Mouse (Mus musculus) kidney, postnatal 25 days (tissue): Measurements from ENCODE around the gene B4galnt4.

ENCODE experiments used
- DNase-seq, 2 experiments: peaks; one replicate each; pipeline ENCODE4 v3.0.0; 2021; ENCODE audit warnings: mixed read lengths in 2 of 2

The B4galnt4 gene

DNA sequence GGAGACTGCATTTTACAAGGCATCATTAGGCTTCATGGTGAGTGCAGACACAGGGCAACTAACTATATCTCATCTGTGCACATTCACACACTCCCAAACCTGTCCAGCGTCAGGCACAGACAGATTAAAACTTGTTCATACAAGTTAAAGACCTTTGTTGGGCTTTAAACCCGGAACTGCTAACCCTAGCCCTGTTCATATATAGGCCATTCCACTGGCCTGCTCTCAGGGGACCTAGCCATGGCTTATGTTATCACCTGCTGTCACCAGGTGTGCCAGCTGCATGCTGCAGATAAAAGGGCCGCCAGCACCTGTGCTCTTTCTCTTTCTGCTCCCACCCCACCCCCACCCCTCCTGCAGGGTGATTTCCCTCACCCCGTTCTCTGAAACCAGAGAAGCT lies 18.4 kb upstream of the B4galnt4 start:
- DNase-seq, result no peak

DNA sequence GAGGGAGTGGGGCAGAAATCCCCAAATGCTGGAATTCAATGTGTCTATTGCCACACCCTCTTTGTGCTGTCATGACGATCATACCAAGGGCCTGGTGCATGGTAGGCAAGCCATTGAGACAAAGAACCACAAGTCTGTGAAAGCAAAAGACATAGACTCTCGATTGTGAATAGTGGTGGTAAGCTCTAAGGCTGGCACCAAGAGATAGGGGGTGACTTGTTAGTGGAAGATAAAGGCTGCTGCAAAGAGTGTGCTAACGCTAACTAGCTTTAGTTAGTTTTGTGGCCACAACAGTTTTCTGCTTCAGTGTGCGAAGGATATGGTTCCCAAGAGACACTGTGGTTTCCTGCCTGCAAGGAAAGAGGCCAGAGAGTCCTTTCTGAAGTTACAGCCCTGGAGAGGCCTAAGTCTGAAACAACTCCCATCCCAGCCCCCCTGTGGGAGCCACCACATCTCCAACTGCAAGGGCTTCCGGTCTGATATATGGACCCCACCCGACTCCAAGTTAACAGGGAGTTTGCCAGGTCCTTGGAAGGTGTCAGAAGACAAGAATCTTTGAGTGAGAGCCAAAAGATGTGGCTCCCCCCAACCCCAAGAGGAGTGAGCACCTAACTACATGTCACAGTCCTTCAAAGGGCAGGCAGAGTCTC lies 13.8 kb upstream of the B4galnt4 start:
- DNase-seq, result peak; percentile 36 to 60

DNA sequence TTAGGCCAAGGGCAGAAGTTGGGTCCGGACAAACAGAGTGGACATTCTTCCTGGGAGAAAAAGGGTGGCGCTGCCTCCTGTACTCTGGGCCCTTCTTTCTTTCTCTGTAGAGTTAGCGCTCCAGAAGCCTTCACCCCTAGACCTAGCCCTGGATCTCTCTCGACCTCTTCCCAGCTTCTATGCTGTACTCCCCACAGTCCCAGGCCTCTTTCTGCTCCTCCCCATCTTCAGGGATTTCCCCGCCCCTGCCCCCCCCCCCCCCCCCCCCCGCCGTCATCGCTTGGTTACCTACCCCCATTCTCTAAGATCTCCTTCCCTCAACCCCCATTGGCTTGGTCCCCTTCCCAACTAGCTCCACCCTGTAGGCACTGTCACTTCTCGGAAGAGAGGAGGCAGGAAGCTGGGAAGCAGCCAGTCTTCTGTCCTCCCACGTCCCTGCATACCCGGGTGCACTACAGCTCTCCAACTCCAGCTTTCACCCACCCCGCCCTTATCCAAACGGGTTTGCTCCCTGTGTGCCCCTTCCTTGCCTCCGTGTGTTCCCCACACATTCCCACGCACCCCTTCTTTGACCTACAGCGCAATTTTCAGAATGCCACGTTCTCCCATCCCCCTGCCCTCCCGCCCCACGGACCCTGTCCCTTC lies 13.2 kb upstream of the B4galnt4 start:
- DNase-seq, result peak; percentile 80 to 91

DNA sequence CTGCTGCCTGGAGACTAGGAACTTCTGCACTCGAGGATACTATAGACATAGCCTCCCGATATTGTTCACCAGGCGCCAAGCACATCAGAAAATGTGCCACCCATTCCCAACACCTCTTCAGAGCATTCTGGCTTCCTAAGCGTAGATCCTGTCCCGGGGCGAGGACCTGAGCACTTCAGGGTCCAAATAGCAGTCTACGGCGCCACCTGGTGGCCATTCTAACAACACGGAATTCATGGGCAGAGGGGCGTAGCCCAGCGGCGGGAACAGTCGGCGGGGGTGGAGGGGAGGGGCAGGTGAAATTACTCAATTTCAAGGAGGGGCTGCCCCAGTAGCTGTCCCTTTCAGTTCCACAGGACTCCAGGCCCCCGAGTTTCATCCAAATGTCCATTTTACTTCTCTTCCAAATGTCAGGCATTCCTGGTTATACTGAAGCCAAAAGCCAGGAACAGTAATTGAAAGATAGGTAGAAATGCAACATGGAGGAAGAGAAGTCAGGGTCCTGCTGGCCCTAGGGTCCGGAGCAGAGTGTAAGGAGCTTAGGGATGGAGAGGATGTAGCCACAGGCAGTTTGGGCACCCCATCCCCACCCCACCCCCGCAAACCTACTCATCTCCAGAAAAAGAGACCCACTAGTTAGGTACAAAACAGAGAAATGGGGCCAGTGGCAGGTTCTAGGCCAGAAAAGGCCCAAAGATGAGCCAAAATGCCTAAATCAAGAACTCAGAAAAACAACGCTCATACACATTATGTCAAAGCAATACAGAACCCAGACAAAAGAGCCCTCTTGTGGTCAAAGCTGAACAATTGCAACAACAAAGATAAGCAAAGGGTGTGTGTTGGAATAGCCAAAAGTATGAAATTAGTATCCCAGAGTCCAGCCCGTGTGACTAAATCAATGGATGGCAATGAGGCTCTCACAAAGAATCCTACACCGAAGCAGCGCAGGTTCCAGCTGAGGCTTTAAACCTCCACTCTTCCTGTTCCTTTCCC lies 12.4 kb upstream of the B4galnt4 start:
- peak; percentile 93 to 96 for DNase-seq

DNA sequence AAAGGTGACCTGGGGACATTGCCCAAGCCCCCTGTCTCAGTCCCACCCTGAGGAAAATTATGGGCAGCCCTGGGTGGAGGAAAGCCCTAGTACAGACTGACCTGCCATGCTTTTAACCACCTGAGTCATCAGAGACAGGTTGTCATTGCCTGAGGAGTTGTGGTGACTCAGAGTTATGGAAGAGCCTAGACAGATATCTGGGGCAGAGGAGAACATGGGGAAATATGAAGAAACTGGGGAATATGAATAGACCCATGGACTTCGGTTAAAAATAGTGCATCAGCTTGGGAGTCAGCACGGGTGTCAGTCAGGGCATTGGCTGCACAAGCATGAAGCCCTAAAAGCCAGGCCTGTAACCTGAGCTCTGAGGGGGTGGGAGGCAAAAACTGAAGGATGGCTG lies 11.6 kb upstream of the B4galnt4 start:
- no peak for DNase-seq

DNA sequence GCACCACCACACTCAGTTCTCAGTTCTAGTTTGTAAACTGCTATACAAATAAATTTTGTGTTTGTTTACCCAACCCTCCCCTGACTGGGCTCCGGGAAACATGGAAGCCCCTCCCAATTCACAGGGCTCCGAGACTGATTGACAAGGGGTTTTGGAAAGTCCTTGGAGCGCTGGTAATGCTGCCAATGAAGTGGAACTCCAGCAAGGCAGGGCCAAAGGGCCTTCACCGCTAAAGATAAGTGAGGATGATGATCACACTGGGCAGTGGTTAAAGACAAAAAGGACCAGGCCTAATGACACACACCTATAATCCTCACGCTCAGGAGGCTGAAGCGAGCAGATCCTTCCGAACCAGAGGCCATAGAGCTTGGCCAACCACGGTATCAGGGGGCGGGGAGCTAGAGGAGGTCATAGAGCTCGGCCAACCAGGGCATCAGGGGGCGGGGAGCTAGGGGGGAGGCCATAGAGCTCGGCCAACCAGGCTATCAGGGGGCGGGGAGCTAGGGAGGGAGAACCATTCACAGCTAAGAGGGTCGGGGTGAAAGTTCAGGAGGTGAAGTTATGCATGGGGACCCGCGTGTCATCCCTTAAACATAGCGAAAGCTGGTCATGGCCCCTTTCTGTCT lies 9.7 kb upstream of the B4galnt4 start:
- DNase-seq, result no peak

DNA sequence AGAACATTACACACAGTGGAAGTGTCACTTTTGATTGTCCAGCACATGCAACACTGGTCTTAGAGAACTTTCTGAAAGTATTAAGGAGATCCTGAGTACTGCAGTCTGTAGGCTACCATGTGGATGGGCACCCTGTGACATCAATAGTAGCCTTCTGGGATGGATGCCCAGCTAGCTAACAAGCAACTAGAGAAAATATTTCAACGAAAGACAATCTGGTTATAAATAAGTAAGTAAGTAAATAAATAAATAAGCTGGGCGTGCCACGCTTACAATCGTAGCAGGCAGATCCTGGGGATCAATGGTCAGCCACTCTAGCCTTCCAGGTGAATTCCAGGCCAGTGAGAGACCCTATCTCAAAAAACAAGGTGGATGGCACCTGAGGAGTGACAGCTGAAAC lies 8.9 kb upstream of the B4galnt4 start:
- DNase-seq, result no peak

DNA sequence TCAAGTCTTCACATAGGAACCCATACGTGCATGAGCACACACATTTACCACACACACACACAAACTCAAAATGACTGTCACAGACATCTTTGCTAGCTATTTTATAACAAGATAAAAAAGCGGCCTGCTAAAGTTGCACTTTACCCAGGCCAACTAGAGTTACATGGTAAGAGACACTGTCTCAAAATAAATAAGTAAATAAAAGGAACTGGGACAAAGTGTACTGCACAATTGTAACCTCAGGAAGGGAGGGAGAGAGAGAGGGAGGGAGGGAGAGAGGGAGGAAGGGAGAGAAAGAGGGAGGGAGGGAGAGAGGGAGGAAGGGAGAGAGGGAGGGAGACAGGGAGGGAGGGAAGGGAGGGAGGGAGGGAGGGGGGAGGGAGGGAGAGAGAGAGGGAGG lies 8.5 kb upstream of the B4galnt4 start:
- no peak for DNase-seq

DNA sequence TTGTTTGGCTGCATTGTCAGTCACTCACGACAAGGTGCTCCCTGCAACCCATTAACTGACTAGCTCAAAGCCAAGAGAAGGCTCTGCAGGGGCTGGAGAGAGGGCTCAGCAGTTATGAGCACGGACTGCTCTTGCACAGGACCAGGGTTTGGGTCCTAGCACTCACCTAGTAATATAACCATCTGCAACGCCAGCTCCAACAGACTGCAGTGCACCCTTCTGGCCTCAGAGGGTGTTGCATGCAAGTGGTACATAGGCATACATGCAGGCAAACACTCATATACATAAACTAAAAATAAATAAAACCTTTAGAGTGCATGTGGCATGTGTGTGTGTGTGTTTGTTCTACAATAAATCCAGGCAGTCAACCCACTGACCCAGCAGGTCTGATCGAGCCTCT lies 5.1 kb upstream of the B4galnt4 start:
- no peak for DNase-seq

DNA sequence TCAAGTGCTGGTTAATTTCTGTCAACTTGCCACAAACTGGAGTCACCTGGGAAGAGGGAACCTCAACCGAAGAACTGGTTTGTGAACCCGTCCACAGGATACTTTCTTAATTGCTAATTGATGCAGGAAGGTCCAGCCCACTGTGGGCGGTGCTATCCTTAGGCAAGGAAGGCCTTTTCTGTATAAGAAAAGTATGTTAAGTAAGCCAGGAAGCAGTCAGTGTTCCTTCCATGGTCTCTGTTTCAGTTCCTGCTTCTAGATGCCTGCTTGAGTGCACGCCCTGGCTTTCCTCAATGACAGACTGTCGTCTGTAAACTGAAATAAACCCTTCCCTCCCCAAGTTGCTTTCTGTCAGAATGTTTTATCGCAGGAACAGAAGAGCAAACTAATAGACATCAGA lies 3.9 kb upstream of the B4galnt4 start:
- DNase-seq, result no peak

DNA sequence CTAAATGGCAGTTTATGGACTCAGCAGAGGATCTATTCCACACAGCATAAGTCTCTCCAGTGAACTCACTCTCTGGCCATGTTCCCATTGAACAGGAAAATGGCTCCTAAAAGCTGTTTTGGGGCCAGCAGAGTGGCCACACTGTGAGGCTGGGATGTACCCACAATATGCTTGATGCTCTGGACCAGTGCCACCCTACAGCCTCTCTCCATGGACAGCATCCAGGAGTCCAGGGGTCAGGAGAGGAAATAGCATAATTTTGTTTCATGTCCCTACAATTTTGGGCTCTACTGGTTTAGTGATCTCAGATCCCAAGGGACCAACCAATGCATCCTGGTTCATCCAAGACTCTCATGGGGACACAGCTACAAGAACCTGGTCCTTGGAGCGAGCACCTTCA lies 3.4 kb upstream of the B4galnt4 start:
- DNase-seq, result peak in 1 of 2 experiments; percentile 41

DNA sequence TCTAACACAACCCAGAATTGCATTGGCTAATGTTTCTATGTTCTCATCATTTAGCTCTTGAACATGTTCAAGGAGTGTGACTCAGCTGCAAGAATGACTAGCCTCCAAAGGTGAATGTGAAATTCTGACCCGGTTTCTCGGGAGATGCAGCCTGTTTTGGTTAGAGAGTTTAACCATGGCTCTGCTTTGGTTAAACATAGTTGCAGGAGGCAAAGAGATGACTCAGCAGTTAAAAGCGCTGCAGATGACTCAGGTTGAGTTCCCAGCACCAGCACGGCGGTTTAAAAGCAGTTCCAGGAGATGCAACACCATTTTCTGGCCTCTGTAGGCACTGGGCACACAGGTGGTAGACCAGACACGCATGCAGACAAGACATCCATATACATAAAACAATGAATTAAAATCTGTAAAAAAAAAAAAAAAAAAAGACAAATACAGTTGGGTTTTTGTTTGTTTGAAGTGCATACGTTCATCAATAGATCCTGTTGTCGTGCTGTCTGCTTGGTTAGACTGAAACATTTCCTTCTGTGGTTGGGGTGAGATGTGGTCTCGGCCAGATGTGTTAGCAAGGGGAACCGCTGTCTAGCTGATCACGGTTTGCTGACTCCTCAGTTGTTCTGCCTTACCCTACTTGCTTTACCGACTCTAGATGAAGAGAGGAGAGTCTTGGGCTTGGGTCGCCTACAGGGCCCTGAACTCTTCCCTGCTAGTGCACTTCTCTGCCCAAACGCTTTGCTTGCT lies 2.1 kb upstream of the B4galnt4 start:
- DNase-seq, result no peak

DNA sequence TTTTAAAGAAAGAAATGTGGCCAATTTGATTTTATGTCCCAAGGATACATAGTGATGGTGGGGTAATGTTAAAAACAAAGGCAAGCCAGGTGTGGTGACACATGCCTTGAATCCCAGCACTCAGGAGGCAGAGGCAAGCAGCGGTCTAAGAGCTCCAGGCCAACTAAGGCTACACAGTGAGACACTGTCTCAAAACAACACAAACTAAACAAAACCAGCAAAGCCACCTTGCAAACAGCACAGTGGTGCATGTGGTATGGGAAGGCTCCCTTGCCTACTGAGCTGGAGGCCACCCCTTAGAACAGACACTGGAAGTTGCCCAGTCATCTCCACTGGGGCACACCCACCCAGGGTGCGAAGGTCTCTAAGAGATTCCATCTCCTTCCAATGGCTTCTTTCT lies 975 bp upstream of the B4galnt4 start:
- peak in 1 of 2 experiments; percentile 27 for DNase-seq

DNA sequence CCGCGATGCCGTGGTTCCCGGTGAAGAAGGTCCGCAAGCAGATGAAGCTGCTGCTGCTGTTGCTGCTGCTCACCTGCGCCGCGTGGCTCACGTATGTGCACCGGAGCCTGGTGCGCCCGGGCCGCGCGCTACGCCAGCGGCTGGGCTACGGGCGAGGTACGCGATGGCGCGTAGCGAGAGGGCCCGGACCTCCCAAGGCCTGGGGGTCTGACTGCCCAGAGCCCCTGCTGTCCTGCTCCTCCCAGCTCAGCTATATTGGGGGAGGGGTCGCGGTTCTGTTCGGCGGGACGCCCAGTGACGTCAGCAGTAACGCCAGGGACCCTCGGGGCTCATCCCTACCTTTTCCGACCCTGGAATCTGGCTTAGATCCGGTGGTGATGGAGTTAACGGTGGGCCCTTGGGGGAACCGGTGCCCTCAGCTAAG lies 377 bp downstream of the B4galnt4 start:
- peak in 1 of 2 experiments; percentile 29 for DNase-seq

DNA sequence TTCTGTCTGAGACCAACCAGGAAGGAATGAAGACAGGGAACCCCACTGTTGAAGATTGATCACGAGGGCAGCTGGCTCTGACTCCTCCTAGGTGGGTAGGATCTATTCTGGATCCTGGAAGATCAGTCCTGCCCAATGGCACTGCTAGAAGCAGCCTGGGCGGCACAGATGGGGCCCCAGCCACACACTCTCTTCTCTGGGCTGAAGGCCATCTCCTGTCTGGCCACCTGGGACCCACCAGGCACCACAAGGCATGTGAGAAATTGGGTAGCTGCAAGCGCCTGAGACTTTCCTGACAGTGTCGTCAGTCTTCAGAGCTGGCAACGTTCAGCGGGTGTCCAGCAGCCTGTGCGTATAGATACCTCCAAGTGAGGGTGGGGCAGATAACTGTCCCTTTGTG lies 1.6 kb downstream of the B4galnt4 start:
- DNase-seq, result peak in 1 of 2 experiments; percentile 23

DNA sequence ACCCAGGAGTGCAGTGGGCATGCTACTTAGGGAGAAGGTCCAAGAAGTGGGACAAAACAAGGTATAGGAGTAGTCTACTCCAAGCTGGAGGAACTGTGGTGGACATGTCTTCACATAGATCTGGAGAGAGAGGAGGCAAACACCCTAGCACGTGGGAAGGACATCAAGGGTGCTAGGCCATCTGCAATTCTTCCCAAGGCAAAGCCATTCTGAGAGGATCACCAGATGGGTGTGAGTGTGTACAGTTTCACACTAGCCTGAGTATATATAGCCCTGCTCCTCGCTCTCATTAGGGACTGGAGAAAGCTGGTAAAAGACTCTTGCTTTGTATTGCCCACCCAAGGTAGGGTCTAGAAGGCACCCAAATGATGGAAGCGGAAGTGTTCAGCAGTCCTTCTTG lies 2.4 kb downstream of the B4galnt4 start:
- peak in 1 of 2 experiments; percentile 6 for DNase-seq

DNA sequence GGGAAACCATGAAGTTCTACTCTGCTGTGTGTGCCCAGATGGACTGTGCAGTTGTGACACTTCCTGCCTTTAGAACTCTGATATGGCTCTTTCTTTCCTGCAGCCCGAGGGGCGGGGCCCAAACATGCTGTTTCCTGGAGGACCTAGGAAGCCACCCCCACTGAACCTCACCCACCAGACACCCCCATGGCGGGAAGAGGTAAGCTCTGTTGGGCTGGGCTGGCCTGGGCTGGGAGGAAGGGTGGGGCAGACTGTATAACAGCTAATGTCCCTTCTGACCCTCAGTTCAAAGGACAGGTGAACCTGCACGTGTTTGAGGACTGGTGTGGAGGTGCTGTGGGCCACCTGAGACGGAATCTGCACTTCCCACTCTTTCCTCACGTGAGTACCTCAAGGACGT lies 3.3 kb downstream of the B4galnt4 start:
- DNase-seq, result peak in 1 of 2 experiments; percentile 55

DNA sequence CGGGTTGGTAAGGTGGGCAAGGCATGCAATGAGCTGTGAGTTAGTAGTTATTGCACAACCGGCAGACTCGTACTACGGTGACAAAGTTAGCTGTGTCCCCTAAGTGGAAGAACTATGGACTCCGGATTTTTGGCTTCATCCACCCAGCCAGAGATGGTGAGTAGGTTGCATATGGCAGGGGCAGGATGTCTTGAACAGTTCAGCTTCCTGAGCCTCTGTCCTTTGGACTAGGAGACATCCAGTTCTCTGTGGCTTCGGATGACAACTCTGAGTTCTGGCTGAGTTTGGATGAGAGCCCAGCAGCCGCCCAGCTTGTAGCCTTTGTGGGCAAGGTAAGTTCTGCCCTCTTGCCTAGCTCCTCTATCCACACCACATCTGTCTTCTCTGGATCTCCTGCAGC lies 3.7 kb downstream of the B4galnt4 start:
- peak; percentile 44 to 71 for DNase-seq

DNA sequence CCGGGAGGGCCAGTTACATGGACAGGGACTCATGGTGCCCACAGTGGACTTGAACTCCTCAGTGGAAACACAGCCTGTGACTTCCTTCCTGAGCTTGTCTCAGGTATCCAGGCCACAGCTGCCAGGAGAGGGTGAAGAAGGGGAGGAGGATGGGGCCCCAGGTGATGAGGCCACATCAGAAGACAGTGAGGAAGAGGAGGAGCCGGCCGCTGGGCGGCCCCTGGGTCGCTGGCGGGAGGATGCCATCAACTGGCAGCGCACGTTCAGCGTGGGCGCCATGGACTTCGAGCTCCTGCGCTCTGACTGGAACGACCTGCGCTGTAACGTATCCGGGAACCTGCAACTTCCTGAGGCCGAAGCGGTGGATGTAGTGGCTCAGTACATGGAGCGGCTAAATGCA lies 7.4 kb downstream of the B4galnt4 start:
- no peak for DNase-seq

DNA sequence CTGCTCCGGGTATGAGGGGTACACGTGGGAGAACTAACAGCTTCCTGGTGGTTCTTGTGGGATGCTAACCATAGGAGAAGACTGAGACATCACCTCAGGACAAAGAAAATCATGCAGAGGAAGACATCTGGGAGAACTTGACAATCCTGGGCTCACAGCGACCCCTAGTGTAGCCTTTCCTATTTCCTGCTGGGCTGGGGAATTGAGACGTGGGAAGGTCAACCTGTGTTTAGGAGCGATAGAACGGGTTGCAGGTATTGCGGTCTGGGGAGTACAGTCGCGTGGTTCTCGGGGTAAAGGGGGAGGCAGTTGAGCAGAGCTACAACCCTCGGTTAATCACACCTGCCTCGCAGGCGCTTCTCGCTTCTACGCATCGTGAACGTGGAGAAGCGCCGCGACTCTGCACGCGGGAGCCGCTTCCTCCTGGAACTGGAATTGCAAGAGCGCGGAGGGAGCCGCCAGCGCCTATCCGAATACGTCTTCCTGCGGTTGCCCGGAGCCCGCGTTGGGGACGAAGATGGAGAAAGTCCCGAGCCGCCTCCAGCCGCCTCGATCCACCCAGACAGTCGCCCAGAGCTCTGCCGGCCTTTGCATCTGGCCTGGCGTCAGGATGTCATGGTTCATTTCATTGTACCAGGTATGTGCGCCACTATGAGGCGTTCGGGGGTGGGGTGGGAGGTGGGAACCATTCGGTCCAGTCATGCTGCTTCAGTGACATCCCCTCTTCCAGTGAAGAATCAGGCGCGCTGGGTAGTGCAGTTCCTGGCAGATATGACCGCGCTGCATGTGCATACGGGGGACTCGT lies 9.4 kb downstream of the B4galnt4 start:
- peak; percentile 83 to 93 for DNase-seq

DNA sequence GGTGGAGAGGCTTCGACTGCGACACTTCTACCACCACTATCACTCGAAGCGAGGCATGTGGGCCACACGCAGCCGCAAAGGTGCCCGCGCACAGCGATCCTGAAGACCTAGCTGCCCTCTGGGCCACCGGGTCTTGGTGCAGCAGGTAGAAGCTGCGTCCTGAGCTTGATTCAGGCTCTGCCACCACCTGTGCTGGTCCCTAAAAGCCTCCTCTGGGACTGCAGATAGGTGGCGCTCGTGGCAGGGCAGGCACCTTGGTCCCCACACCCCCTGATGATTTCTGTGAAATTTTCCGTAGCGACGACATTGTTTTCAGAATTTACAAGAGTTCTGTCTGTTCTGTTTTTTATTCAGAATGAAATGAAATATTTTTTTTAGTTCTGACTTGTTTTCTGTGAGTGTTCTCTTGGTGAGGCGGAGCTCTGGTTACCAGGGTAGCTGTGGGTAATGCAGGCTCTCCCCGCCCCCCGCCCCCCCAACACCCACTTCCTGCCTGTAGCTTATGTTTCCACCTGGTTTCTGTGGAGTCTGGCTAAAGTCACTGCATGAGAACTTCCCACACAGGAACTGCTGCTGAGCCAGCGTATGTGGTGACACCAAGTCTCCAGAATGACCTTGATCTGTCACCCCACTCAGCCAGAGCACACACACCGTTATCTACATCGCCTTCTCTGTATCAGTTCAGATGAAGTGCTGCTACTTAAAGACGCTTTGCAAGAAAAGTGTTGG lies 11.3 kb downstream of the B4galnt4 start:
- peak; percentile 61 to 62 for DNase-seq
